Mouse (Mus musculus): ENCODE data around the gene Sult2a4. TPM values are rescaled to one million over a fixed set of nuclear protein-coding genes. Genes with fewer than 3 reads are reported as not detected.
"Not testable (repeated sequence)": the region's sequence is repeated elsewhere in the genome, so short reads cannot be mapped to it uniquely, and the experiment has no call there.

Sult2a4 gene
- not detected in 2 replicates for total RNA-seq (2017)

GRCm38 (mm10) chr7:13989507-13989906 lies at the start of gene Sult2a4:
Gene Sult2a4 (minus strand): TSS chr7:13989607.
- not testable (repeated sequence) for ATAC-seq (replicated peaks; ENCODE audit: low read depth, poor library complexity, severe bottlenecking)

- not testable (repeated sequence) for ATAC-seq (replicated peaks; ENCODE audit: low read depth, poor library complexity, severe bottlenecking)
Observed at GRCm38 (mm10) chr7:14030831-14031230, 41.4 kb upstream of the Sult2a4 start.

GRCm38 (mm10) chr7:14013083-14013482 lies 23.7 kb upstream of the Sult2a4 start:
- ATAC-seq (replicated peaks; ENCODE audit: low read depth, poor library complexity, severe bottlenecking), result no peak

GRCm38 (mm10) chr7:14010686-14011085 lies 21.3 kb upstream of the Sult2a4 start:
- not testable (repeated sequence) for ATAC-seq (replicated peaks; ENCODE audit: low read depth, poor library complexity, severe bottlenecking)

Other genes starting within 250 kb of the Sult2a4 start
- not detected in 2 replicates for gene Sult2a1, start 152.2 kb downstream of the Sult2a4 start, total RNA-seq (2017)
- not detected in 2 replicates for gene Sult2a3, start 133.4 kb upstream of the Sult2a4 start, total RNA-seq (2017)